Mouse (Mus musculus): ENCODE results near the gene Omp.

The Omp gene

GRCm38 (mm10) chr7:98103942-98104292 is 41.4 kb downstream of the Omp start:
- in situ Hi-C loops (cut with MboI, MseI): loop anchor here (10.0 kb wide), 1 partner anchor 349 kb away; no protein-coding TSS in a partner anchor

- in situ Hi-C loops (cut with MboI, MseI): loop anchor here (10.0 kb wide), 1 partner anchor 348 kb away; no protein-coding TSS in a partner anchor
These were observed 42.0 kb downstream of the Omp start for GRCm38 (mm10) chr7:98103002-98103941.

GRCm38 (mm10) chr7:98102488-98102887 is 42.8 kb downstream of the Omp start:
- in situ Hi-C loops (cut with MboI, MseI): loop anchor here (10.0 kb wide), 1 partner anchor 348 kb away; no protein-coding TSS in a partner anchor

GRCm38 (mm10) chr7:98097557-98097956 is 47.7 kb downstream of the Omp start:
- in situ Hi-C loops (cut with MboI, MseI): no loop called here

- in situ Hi-C loops (cut with MboI, MseI): no loop called here
These were observed 49.5 kb downstream of the Omp start for GRCm38 (mm10) chr7:98095852-98096251.

Measured in T-helper 1 cell (primary cell).